Mouse (Mus musculus) cortical plate, adult 2 months (tissue): Measurements from ENCODE around the gene Epb41.

Experiments used
- CTCF ChIP-seq: fragments of 200-500 bp; IDR thresholded peaks from 2 replicates; pipeline ENCODE4 v1.5.1; 2011; ENCODE audit warnings: mild to moderate bottlenecking, control low read depth, low read length; ENCODE audit not compliant: insufficient read depth; ENCODE audit errors: extremely low read depth
- POLR2A ChIP-seq: fragments of 200-500 bp; IDR thresholded peaks from 2 replicates; pipeline ENCODE4 v1.6.1; 2011; ENCODE audit warnings: mild to moderate bottlenecking, low read length, control low read depth; ENCODE audit not compliant: insufficient read depth; ENCODE audit errors: extremely low read depth

- TF ChIP-seq CTCF (no peak), POLR2A (no peak)
Observed at GRCm38 (mm10) chr4:131875242-131875641, 199.9 kb downstream of the Epb41 start.
